Mouse (Mus musculus) spleen, postnatal 10 days (tissue): ENCODE results near the gene Nfic.
A peak's percentile ranks its signal among the peaks of the same experiment; 100 is the strongest.

ENCODE experiments used
- DNase-seq, 2 experiments: peaks; one replicate each; pipeline ENCODE4 v3.0.0; 2021 to 2022; ENCODE audit warnings: low spot score in 2 of 2

Gene Nfic

DNA sequence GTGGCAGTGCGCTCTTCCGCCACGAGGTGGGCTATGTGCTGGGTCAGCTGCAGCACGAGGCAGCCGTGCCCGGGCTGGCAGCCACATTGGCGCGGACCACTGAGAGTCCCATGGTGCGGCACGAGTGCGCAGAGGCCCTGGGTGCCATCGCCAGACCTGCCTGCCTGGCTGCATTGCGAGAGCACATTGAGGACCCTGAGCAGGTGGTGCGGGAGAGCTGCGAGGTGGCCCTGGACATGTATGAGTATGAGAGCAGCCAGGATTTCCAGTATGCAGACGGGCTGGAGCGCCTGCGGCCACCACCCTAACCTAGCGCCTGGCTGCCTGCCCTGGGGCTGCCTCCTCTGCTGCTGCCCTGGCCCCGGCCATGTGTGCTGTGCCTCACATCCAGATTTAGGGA, 67.7 kb downstream of the Nfic start:
- DNase-seq, result peak in 1 of 2 experiments; percentile 22

DNA sequence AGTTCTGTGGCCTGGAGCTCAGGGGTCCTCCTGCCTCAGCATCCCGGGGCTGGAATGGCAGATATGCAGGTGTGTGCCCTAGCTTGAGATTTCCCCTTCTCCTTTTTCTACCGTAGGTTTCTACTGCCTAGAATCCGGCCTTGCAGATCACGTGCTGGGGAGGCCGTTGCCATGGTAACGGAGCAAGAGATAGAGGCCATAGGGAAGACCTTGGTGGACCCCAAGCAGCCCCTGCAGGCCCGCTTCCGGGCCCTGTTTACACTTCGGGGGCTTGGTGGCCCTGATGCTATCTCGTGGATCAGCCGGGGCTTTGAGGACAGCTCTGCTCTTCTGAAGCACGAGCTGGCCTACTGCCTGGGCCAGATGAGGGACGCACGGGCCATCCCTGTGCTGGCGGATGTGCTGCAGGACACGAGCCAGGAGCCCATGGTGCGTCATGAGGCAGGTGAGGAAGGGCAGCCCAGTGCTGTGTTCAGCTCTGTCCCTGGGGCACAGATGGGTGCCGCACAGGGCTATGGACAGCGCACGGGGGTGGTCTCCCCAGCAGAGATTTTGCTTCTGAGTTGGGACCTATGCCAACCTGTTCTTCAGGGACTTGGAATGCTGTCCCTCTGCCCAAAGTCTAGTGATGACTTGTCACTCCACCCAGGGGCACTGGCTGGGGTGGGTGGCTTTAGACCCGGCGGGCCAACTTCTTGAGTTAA, 69.7 kb downstream of the Nfic start:
- peak in 1 of 2 experiments; percentile 41 for DNase-seq

DNA sequence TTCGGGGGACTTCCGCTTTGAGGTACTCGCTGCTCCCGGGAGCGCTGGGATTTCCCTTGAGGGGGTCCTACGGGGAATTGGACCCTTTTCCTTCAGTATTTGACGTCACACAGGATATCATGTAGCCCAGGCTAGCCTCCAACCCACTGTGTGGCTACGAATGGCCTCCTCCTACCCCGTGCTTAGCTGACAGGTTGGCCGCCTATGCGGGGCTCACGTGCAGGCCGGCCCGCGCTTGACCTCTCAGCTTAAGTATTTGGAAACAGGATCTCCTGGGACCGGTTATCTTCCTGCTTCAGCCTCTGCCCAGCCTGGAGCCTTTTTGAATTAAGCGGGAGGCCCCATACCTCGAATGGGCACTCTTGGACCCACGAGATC, 70.8 kb downstream of the Nfic start:
- DNase-seq, result no peak

DNA sequence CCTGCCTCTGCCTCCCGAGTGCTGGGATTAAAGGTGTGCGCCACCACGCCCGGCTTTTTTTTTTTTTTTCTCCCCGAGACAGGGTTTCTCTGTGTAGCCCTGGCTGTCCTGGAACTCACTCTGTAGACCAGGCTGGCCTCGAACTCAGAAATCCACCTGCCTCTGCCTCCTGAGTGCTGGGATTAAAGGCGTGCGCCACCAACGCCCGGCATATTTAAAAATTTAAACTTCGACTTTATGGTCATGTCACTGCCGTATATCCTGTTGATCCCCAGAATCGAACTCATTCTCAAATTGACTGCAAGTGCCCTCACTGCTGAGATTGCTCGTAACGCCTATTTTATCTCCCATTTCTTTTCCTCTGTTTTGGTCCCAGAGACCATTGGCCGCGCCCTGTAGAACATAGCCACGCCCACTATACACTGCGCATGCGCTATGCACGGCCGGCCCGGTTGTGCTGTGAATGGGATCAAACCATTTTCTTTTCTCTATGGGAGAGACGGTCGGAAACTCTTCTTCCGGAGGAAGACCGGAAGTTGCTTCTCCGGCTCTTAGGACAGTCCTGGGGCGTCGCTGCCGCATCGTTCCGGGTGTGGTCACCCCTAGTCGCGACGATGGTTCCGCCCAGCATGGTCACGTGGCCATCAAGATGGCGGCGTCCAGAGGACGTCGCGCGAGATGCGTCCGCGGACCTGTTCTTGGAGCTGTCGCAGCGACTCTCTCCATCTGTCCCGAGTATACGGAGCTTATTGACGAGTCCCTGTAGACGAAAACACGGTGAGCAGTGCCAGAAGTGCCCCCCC, 71.4 kb downstream of the Nfic start, which contains the start of the genes Dohh and Gm48551:
Gene Dohh, plus strand, starts transcription at position 627 of the 803 bp plus-strand sequence.
Gene Gm48551, plus strand, starts transcription at position 665 of the 803 bp plus-strand sequence.
- DNase-seq, result peak; percentile 100

DNA sequence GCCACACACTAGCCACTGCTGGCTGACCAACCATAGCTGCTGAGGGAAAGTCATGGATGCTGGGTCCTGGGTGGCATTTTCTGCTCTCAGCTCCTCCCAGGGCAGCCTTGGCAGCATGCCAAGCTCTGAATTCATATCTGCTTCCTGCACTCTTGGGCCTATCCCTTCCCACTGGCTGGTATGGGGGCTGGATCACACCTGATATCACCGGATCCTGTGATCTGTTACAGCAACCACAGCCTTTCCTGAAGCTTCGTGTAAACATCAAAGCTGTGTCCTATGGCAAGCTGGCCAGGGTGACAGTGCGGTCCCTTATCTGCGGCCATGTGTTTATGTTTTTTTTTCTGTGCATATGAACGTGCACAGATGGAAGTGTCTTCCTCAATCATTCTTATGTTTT, 73.4 kb downstream of the Nfic start:
- DNase-seq, result peak; percentile 89 to 94

DNA sequence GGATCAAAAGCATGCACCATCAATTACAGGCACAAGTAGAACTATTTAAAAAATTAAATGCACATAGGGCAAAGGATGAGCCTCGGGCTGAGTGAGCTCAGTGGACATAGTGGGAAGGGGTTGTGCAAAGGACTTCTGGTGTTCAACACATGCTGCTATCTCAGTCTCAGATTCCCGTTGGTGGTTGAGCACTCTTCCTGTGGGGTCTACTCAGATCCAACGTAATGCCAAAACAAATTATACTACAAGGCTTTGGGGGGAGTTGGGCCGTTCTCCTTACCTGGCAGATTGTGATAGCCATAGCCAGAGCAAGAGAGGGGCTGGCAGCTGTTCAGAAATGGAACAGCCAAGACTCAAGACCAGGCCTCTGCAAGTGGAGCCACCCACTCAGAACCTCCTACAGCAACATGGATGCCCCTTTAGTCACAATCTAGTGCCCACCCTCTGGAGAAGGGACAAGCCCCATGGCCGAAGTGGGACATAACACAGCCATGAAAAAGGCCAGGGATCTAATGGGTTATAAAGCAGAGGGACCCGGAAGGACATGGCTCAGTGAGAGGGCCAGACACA, 75.5 kb downstream of the Nfic start:
- peak in 1 of 2 experiments; percentile 54 for DNase-seq

DNA sequence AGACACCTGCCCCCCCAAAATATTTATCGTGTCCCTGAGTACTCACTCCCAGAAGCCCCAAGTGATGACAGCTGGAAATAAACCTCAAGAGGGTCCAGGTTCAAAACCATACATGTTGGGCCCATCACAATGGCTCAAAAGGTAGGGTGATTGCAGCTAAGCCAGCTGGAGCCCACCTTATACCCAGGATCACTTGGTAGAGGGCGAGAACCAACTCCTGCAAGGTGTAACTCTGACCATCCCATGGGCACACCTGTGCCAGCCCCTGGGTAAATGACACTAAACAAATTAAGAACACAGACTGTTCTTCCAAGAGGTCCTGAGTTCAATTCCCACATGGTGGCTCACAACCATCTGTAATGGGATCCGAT, 76.3 kb downstream of the Nfic start:
- DNase-seq, result peak in 1 of 2 experiments; percentile 57

DNA sequence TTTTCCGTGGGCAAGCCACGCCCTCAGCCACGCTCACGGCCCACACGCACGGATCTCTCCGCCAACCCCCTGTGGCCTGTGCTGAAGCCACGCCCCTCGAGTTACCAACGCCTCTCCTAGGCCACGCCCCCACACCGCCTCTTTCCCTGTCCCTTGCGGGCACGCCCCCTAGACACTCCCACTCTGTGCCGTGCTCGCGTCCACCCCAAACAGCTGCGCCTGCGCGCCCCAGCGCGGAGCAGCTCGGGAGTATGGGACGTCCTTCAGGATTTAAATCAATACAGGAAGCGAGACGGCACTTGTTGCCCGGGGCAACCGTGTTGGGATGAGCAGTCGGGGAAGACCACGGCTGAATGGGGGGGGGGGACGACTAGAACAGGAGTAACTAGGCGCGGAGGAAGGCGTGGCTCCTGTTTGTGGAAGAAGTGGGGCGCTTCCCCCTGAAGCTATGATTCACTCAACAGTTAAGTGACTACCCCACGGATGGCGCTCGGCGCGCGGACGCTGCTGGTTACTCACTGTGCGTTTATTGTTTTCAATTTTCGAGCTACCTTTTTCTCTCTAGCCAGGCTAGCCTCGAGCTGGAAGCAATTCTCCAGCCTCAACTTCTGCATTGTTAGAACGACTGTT, 76.8 kb downstream of the Nfic start:
- DNase-seq, result peak; percentile 100

DNA sequence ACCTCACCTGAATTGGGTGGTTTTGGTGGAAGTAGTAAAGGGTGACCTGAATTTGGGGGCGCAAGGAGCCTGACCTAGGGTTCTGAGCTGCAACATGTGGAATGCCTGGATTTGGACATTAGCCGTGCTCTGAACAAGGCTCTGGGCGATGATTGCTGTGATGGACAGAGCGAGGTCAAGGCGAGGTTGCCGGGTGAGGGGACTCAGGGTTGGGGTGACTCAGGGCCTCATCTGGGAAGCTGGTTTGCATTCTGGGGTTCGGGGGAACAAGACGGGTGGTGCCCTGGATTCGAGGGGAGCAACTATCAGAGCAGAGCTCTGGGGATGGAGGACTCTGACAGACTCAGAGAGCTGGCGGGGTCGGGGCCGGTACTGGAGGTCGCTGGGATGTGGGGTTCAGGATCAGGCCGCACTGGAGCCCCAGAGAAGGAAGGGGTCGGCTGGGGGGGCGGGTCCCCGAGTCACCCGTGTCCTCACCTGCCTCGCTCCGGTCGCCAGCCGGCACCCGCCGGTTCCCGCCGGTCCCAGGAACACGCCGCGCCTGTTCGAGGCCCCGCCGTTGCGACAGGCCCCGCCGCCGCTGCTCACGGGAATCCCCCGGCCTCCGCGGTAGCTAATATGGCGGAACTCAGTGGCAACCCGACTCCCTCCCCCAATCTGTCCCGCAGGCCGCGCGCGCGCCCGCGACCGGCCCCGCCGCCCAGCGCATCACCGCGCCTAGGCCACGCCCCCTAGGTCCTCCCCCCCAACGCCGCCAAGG, 77.5 kb downstream of the Nfic start, which contains the start of gene Fzr1:
Gene Fzr1, minus strand, starts transcription at position 724 of the 760 bp plus-strand sequence.
- peak in 1 of 2 experiments; percentile 56 for DNase-seq

DNA sequence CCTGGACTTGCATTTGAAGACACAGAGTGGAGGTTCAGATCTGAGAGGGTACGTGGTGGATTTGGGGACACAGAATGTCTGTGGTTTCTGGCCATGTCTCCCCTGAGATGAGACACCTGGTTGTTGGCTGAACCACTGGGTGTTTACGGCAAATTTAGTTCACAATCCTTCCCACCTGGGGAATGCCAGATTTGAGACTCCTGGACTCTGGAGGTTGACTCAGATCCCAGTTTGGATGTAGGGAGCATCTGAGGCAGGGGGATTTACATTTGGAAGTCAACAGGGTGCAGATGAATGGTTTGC, 78.1 kb downstream of the Nfic start:
- DNase-seq, result peak in 1 of 2 experiments; percentile 26

DNA sequence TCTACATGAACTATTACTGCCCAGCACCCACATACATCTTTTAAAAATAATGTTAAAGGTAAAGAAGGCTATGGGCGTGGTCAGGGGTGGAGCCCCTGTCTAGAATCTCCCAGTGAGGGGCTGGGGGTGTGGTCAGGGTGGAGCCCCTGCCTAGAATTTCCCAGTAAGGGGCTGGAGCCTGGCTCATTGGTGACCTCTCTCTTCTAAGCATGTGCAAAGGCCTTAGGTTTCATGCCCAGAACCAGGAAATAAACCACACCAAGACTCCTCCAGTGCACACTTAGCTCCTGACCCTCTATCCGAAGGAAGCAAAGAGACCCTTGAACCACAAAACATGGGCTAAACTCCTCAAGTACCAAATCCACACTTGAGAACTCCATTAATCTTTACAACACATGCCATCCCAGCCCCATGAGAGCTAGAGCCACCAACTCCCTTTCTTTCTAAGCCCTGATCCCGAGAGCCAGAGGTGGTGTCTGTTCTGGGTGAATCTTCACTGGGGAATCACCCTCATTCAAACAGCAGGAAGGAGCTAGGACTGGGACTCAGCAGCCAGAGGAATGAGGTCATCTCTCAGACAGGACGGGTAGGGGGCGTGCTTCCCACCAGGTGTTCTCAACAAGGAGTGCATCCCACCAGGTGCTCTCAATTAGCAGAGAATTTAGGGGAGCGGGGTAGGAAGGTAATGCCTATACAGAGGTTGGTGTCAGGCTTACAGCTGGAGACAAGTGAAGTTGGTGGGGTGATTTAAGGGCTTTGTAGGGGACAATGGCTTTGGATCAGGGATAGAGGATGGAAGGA, 78.7 kb downstream of the Nfic start:
- peak; percentile 70 to 72 for DNase-seq

DNA sequence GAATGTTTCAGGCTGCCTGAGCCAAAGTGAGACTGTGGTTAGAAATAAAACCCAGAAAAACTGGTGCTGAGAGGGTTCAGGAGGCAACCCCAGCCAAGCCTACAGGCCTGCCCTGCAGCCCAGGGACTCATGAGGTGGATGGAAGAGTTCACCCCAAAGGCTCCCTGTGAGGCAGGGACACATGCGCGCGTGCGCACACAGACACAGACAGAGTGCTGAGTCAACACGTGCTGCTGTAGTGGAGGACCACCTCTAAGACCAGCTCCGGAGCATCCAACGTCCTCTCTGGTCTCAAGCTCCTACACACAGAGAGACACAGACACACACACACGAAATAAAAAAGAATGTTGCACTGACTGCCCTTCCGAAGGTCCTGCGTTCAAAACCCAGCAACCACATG, 80.1 kb downstream of the Nfic start:
- DNase-seq, result no peak

DNA sequence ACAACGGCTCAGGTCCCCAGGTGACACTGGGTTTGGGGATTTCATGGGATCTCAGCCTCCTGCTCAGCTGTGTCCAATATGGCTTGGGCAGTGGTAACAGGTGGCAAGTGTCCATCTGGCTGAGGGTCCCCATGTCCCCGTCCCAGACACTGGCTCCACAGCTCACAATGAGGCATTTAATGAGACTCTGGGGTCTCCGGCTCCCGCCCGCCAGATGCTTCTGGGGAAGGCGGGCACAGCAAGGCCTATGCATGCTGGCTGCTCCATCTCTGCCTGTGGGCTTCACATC, 88.3 kb downstream of the Nfic start:
- DNase-seq, result no peak

DNA sequence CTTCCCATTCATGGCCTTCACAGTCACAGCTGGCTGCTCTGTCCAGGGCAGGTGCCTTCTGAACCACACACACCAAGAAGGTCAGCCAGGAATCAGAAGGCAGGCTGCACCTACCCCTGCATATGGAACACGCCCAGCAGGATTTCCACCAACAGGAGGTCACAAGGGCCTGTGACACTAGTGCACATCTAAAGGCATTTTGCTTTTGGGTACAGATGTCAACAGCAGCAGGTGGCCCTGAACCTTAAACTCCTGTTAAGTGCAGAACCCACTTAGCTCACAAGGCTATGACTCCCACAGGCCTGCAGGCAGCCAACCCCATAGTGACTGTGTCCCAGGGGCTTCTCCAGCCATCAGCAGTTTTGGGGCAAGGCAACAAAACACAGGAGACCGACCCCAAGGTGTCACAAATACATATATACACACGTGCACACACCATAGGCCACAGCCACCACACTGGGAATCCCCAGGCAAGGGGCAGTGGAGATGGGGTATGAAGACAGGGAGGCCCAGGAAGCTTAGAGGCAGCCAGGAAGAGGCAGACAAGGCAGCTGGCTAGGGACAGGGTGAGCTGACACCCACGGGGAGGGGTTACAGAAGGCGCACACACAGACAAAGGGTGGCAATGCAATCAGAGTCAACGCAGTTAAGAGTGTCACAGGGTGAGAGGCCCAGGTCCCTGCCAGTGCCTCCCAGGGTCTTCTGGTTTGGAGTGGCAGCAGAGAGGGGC, 88.8 kb downstream of the Nfic start:
- peak in 1 of 2 experiments; percentile 34 for DNase-seq

DNA sequence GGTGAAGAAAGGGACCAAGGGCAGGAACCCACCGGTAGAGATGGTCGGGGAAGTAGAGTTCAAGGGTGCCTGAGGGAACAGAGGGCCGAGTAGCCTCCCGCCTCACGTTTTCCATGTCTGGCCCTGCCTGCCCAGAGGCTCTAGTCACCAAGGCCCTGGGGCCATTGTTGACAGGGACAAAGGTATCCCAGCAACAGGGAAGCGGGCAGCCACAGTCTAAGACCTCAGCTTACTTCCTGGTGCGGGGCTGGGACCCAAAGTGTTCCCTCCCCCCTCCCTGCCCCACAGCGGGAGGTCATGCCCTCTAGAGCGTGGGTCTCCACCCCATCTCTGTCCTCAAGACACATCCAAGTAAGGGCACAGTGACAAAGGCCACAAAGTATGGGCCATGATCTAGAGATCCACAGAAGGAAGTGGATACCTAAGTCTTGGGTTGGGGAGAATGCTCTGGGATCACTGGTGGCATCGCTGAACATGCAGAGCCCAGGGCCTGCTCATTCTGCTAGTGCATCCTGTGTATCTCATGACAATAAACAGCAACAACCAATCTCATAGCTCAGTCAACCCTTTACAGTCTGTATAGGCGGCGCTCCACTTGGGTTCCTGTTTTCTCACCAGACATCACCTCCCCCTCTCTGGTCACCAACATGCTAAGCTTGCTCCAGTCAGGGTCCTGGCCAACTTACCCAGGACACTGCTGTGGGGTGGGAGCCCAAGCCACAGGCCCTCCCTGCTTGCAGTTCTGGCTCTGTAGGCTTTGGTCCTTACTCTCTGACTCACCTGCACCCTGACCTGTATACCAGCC, 89.6 kb downstream of the Nfic start, which contains the start of gene 4930404N11Rik:
Gene 4930404N11Rik, minus strand, starts transcription at position 145 of the 805 bp plus-strand sequence.
- peak; percentile 47 to 49 for DNase-seq

DNA sequence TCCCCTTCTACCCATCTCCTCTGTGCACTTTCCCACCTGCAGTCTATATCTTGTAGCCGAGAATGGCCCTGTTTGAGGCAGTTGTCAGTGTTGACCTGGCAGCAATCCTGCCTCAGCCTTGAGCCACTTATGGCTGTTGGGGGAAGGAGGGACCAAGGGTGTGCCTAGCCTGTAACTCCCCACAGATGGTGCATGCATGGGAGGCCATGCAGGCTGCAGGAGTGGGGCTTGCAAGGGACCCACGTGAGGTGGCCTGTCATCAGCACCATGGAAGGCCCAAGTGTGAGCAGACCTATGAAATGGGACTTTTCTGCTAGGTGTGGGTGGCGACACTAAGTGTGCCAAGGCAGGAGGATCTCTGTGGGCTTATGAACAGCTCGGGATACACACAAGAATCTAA, 90.4 kb downstream of the Nfic start:
- peak in 1 of 2 experiments; percentile 43 for DNase-seq

DNA sequence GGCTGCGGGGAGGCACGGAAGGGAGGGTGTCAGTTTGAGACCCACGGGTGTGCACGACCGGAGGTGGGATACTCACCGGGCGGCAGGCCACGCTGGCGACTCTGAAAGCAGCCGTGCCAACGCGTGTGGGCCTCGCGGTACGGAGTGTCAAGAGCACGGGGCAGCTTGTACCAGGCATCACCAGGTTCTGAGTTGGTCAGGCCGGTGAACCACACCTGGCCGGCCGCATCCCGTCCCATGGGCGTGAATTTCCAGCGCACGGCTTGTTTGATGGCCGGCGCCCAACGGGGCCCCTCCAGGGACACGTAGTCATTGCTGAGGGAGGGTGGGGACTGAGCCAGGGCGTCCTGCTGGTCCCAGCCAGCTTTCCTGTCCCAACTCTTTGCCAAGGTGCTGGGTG, 90.8 kb downstream of the Nfic start:
- peak in 1 of 2 experiments; percentile 45 for DNase-seq

DNA sequence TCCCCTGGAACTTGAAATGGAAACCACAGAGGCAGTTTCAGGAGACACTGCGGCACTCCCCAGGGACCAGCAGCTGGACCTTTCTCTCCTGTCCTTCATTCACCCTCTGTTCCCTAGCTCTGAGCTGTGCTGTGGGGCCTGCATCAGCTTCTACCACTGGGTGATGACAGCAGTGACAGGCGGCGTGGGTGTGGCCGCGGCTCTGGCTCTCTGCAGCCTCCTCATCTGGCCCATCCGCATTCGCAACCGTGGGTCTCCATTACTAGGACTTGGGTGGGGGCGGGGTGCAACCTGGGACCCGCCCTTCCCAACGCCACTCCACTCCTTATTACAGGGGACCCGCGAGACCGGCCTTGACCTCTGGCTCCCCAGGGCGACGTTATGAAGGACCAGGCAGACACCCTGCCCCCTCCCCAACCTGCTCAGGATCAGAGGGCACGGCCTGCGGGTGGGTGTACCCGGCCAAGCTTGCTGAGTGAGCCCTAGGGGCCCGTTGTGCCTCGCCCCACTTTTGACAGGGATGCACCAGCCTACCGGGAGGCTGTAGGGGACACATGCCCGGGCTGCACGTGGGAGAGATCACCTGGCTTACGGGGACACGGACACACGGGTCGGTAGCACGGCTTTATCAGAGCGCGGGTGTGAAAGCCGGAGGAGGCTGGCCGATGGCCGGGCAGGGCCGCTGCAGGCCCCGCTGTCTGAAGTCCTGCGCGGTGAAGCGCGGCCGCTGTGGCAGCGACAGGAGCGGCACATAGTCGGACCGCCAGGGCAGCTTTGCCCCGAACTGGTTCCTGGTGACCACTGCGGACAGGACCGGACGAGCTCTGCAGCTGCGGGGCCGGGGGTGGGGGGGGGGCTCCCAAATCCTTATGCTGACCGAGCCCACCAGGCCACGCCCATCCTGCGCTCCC, 91.7 kb downstream of the Nfic start:
- peak in 1 of 2 experiments; percentile 49 for DNase-seq
